Mouse (Mus musculus) cerebellum, adult 2 months (tissue): ENCODE measurements at regions not wholly inside any gene's neighbourhood (a gene's known extent, or its start where the extent isn't known, plus 50 kb on each side); places are given as distances from the start of the nearest gene placed in this dataset.

Source experiments
- CTCF ChIP-seq: fragments of 200-500 bp; IDR thresholded peaks from 2 replicates; pipeline ENCODE4 v1.5.1; 2011; ENCODE audit warnings: low read depth, mild to moderate bottlenecking, control low read depth, low read length, moderate library complexity, borderline replicate concordance; ENCODE audit not compliant: insufficient read depth
- POLR2A ChIP-seq: fragments of 200-500 bp; IDR thresholded peaks from 2 replicates; pipeline ENCODE4 v1.6.1; 2011; ENCODE audit warnings: low read length, control low read depth, borderline replicate concordance; ENCODE audit not compliant: insufficient read depth

GRCm38 (mm10) chr6:147718052-147718712 is 242.6 kb downstream of the Ccdc91 start:
- no peak for TF ChIP-seq POLR2A
- no peak for TF ChIP-seq CTCF
